Mouse (Mus musculus) brain, embryonic 14.5 days (tissue): ENCODE measurements around the gene Shb.

Source experiments
- CTCF ChIP-seq: fragments of 200-500 bp; IDR thresholded peaks from 2 replicates; pipeline ENCODE4 v1.5.1; 2012; ENCODE audit warnings: inconsistent platforms, mild to moderate bottlenecking, moderate library complexity, borderline replicate concordance; ENCODE audit not compliant: insufficient read depth, insufficient read length; ENCODE audit errors: extremely low read depth
- POLR2A ChIP-seq: fragments of 200-500 bp; IDR thresholded peaks from 2 replicates; pipeline ENCODE4 v1.6.1; 2012; ENCODE audit warnings: mild to moderate bottlenecking, inconsistent platforms, borderline replicate concordance; ENCODE audit not compliant: poor library complexity, insufficient read depth, insufficient read length, severe bottlenecking; ENCODE audit errors: extremely low read depth

DNA sequence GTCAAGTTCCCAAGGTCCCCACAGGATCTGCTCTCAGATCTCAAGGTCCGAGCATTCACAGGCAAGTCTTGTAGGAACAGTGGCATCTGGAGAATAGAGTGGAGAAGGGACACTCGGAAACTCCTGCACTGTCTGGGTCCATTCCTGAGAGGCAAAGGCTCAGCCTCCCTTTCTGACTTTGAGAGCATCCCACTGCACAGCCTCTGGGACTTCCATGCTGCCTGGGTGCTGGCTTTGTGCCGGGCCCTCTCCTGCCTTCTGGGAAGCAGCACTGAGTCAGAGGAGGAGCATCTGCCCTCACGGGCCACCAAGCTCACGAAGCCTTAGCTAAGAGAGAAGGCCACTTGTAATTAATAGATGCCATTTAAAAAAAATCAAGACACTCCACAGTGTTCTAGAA, 37.3 kb upstream of the Shb start:
- TF ChIP-seq CTCF = no peak
- no peak for TF ChIP-seq POLR2A
